Mouse (Mus musculus): Measurements from ENCODE around the gene Col9a2. TPM values are rescaled to one million over a fixed set of nuclear protein-coding genes. Genes with fewer than 3 reads are reported as not detected.

Gene Col9a2
- polyA plus RNA-seq, 1 experiment: not detected

DNA sequence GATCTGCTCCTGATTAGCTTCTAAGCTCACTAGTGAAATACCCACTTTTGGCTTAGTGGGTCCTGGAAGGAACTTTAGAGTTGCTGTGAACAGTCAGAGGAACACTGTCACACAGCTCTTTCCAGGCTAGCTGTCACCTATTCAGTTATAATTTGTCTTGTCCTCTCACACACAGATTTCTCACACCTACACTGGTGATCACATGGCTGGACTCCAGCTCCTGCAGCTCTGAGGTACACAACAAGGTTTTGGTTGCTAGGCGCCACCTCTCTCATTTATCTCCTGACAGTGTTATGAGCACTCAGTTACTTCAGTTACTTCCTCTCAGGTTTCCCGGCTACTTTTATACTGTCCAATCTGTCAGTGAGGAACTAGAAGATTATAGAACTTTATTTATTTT is 26.2 kb downstream of the Col9a2 start:
- H3K79me2 ChIP-seq (ENCODE audit: control insufficient read depth, insufficient read depth): no peaks in the 10 kb centered on the region
- no peaks in the 10 kb centered on the region for H3K27me3 ChIP-seq (ENCODE audit: control insufficient read depth, insufficient read depth, insufficient read length)
- H3K36me3 ChIP-seq (ENCODE audit: control insufficient read depth, insufficient read depth): peaks cover 19% of the 10 kb centered on the region
- no peaks in the 10 kb centered on the region for H3K79me3 ChIP-seq (ENCODE audit: low read depth)
- no peak overlapping the region for H3K4me3 ChIP-seq (ENCODE audit: insufficient read depth, poor library complexity, severe bottlenecking)
- H3ac ChIP-seq (ENCODE audit: control insufficient read depth, insufficient read length, low read depth): no peak overlapping the region
- TF ChIP-seq MAX (IDR thresholded peaks at IDR 0.05): no peak
- TF ChIP-seq MYOD1 (IDR thresholded peaks at IDR 0.05; ENCODE audit: control insufficient read depth, insufficient read length, low read depth): no peak
- no peak for TF ChIP-seq CEBPB (IDR thresholded peaks at IDR 0.05; ENCODE audit: low read depth)
- no peak for TF ChIP-seq FOSL1 (IDR thresholded peaks at IDR 0.05; ENCODE audit: insufficient read depth, low read length, poor library complexity, severe bottlenecking)
- no peak for TF ChIP-seq CTCF (IDR thresholded peaks at IDR 0.05; ENCODE audit: control insufficient read depth, insufficient read depth, insufficient read length)
- no peak for TF ChIP-seq MYOG (IDR thresholded peaks at IDR 0.05; ENCODE audit: control insufficient read depth, extremely low read depth, insufficient read length)
- no peak for TF ChIP-seq USF1 (IDR thresholded peaks at IDR 0.05; ENCODE audit: low read depth)

DNA sequence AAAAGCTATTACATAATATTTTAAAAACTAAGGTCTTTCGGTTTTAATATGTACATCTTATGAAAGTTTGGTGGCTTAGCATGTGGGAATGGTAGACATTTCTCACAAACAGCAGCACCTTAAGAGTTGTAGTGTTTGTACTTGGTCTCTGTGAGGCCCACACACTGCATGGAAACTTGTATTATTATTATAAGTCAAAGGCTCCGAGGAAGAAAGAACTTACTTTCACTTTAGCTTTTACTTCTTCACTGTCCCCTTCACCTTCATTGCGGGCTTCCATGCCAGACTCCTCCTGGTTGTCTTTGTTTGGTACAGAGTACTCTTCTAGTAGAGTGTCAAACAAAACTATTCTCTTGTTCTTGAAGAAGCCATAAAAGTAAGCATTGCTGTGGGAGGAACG is 35.1 kb downstream of the Col9a2 start:
- H3K79me3 ChIP-seq (ENCODE audit: low read depth): no peaks in the 10 kb centered on the region
- no peaks in the 10 kb centered on the region for H3K27me3 ChIP-seq (ENCODE audit: control insufficient read depth, insufficient read depth, insufficient read length)
- H3K36me3 ChIP-seq (ENCODE audit: control insufficient read depth, insufficient read depth): peaks cover 44% of the 10 kb centered on the region
- no peak overlapping the region for H3K4me3 ChIP-seq (ENCODE audit: insufficient read depth, poor library complexity, severe bottlenecking)
- no peaks in the 10 kb centered on the region for H3K79me2 ChIP-seq (ENCODE audit: control insufficient read depth, insufficient read depth)
- no peak for TF ChIP-seq MAX (IDR thresholded peaks at IDR 0.05)
- no peak for TF ChIP-seq CTCF (IDR thresholded peaks at IDR 0.05; ENCODE audit: control insufficient read depth, insufficient read depth, insufficient read length)
- no peak for TF ChIP-seq FOSL1 (IDR thresholded peaks at IDR 0.05; ENCODE audit: insufficient read depth, low read length, poor library complexity, severe bottlenecking)
- no peak for TF ChIP-seq MYOD1 (IDR thresholded peaks at IDR 0.05; ENCODE audit: control insufficient read depth, insufficient read length, low read depth)
- TF ChIP-seq MYOG (IDR thresholded peaks at IDR 0.05; ENCODE audit: control insufficient read depth, extremely low read depth, insufficient read length): no peak
- TF ChIP-seq CEBPB (IDR thresholded peaks at IDR 0.05; ENCODE audit: low read depth): no peak
- no peak for TF ChIP-seq USF1 (IDR thresholded peaks at IDR 0.05; ENCODE audit: low read depth)
- no peak overlapping the region for H3ac ChIP-seq (ENCODE audit: control insufficient read depth, insufficient read length, low read depth)

DNA sequence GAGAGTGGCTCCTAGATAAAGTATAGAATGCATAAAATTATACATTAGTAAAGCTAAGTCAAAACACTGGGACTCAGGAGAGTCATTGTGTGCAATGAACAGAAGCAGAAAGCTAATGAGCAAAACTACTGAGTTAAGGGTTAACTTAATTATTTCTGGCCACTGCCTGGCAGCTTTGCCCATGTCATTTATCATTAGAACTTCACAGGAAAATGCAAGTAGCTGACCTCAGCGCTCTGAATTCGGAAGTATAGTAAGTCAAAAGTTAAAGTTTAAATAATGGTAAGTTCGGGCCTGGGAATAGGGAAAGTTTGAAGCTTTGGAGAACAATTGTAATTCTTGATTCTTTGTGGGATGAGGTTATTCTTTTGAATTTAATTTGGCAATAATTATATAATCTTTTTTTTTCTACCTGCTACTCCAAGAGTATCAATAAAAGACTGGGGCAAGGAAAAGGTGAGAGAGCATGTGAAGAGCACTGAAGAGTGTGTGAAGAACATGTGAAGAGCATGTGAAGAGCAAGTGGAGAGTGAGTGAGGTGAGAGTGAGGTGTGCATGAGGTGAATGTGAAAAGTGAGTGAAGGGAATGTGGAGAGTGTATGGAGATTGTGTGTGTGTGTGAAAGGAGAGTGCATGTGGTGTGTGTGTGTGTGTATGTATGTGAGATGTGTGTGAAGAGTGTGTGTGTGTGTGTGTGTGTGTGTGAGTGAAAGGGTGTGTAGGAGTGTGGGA is 38.9 kb downstream of the Col9a2 start:
- peaks cover 73% of the 10 kb centered on the region for H3K36me3 ChIP-seq (ENCODE audit: control insufficient read depth, insufficient read depth)

DNA sequence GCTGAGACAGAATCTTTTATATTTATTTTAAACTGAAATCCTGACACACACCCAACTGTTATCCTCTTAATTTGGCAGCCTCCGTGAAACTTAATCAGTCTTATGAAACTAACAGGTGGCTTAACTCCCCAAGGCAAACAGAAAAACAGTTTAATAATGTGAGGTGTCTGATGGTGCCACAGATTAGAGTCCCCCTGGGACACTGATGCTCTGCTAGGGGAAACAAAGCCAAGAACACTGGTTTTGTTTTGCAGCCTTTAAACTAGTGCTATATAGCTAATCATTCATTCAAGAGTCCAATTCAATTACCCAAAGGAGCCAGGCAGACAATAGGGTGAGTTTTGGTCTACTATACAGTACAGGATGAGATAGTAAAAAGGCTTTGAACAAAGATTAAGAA is 41.2 kb downstream of the Col9a2 start:
- Histone ChIP-seq H3K27me3 (ENCODE audit: control insufficient read depth, insufficient read depth, insufficient read length) (no peaks in the 10 kb centered on the region), H3K79me2 (ENCODE audit: control insufficient read depth, insufficient read depth) (no peaks in the 10 kb centered on the region), H3K79me3 (ENCODE audit: low read depth) (no peaks in the 10 kb centered on the region), H3ac (ENCODE audit: control insufficient read depth, insufficient read length, low read depth) (no peak overlapping the region), H3K4me3 (ENCODE audit: insufficient read depth, poor library complexity, severe bottlenecking) (no peak overlapping the region), H3K36me3 (ENCODE audit: control insufficient read depth, insufficient read depth) (peaks cover 76% of the 10 kb centered on the region)
- TF ChIP-seq FOSL1 (IDR thresholded peaks at IDR 0.05; ENCODE audit: insufficient read depth, low read length, poor library complexity, severe bottlenecking) (no peak), CTCF (IDR thresholded peaks at IDR 0.05; ENCODE audit: control insufficient read depth, insufficient read depth, insufficient read length) (no peak), USF1 (IDR thresholded peaks at IDR 0.05; ENCODE audit: low read depth) (no peak), CEBPB (IDR thresholded peaks at IDR 0.05; ENCODE audit: low read depth) (no peak), MYOG (IDR thresholded peaks at IDR 0.05; ENCODE audit: control insufficient read depth, extremely low read depth, insufficient read length) (no peak), MAX (IDR thresholded peaks at IDR 0.05) (no peak), MYOD1 (IDR thresholded peaks at IDR 0.05; ENCODE audit: control insufficient read depth, insufficient read length, low read depth) (no peak)

More for the DNA sequence above, 38.9 kb downstream of the Col9a2 start:
- no peak overlapping the region for H3K4me3 ChIP-seq (ENCODE audit: insufficient read depth, poor library complexity, severe bottlenecking)
- TF ChIP-seq FOSL1 (IDR thresholded peaks at IDR 0.05; ENCODE audit: insufficient read depth, low read length, poor library complexity, severe bottlenecking) (no peak), MAX (IDR thresholded peaks at IDR 0.05) (no peak), CTCF (IDR thresholded peaks at IDR 0.05; ENCODE audit: control insufficient read depth, insufficient read depth, insufficient read length) (no peak), CEBPB (IDR thresholded peaks at IDR 0.05; ENCODE audit: low read depth) (no peak), MYOD1 (IDR thresholded peaks at IDR 0.05; ENCODE audit: control insufficient read depth, insufficient read length, low read depth) (no peak), USF1 (IDR thresholded peaks at IDR 0.05; ENCODE audit: low read depth) (no peak), MYOG (IDR thresholded peaks at IDR 0.05; ENCODE audit: control insufficient read depth, extremely low read depth, insufficient read length) (no peak)
- H3ac ChIP-seq (ENCODE audit: control insufficient read depth, insufficient read length, low read depth): no peak overlapping the region
- H3K79me3 ChIP-seq (ENCODE audit: low read depth): no peaks in the 10 kb centered on the region
- no peaks in the 10 kb centered on the region for H3K27me3 ChIP-seq (ENCODE audit: control insufficient read depth, insufficient read depth, insufficient read length)
- H3K79me2 ChIP-seq (ENCODE audit: control insufficient read depth, insufficient read depth): no peaks in the 10 kb centered on the region

DNA sequence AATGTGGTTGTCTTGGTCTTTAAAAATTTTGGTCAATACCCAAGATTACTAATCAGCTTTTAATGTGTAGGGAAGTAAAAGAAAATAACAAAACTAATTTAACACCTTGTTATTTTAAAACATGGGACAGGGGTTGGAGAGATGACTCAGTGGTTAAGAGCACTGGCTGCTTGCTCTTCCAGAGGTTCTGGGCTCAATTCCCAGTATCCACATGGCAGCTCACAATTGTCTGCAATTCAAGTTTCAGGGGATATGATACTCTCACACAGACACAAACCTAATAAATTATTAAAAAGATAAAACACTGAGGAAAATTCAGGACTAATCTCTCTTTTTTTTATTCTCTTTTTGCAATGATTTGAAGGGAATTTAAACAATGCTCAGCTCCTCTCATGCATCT is 45.3 kb downstream of the Col9a2 start:
- Histone ChIP-seq H3K79me2 (ENCODE audit: control insufficient read depth, insufficient read depth) (no peaks in the 10 kb centered on the region), H3K36me3 (ENCODE audit: control insufficient read depth, insufficient read depth) (peaks cover 74% of the 10 kb centered on the region)

More for the DNA sequence above, 45.3 kb downstream of the Col9a2 start:
- Histone ChIP-seq H3K79me3 (ENCODE audit: low read depth) (no peaks in the 10 kb centered on the region), H3K4me3 (ENCODE audit: insufficient read depth, poor library complexity, severe bottlenecking) (no peak overlapping the region), H3K27me3 (ENCODE audit: control insufficient read depth, insufficient read depth, insufficient read length) (no peaks in the 10 kb centered on the region), H3ac (ENCODE audit: control insufficient read depth, insufficient read length, low read depth) (no peak overlapping the region)
- TF ChIP-seq CTCF (IDR thresholded peaks at IDR 0.05; ENCODE audit: control insufficient read depth, insufficient read depth, insufficient read length) (no peak), USF1 (IDR thresholded peaks at IDR 0.05; ENCODE audit: low read depth) (no peak), MYOG (IDR thresholded peaks at IDR 0.05; ENCODE audit: control insufficient read depth, extremely low read depth, insufficient read length) (no peak), MYOD1 (IDR thresholded peaks at IDR 0.05; ENCODE audit: control insufficient read depth, insufficient read length, low read depth) (no peak), CEBPB (IDR thresholded peaks at IDR 0.05; ENCODE audit: low read depth) (no peak), FOSL1 (IDR thresholded peaks at IDR 0.05; ENCODE audit: insufficient read depth, low read length, poor library complexity, severe bottlenecking) (no peak), MAX (IDR thresholded peaks at IDR 0.05) (no peak)

All from C2C12 (cell line).